19 mouse cellular contexts compared by ENCODE assay signal in genomic region chr9:5922526-5922925, GRCm38 (mm10).
DNase-seq lines count a peak whose midpoint lies in the region.
"Had no signal": no experiment of that assay in that cellular context is flagged by ENCODE, and none has a peak within 500 bp of the region (broad histone marks: within the 10 kb centered on the region; RNA-seq: fewer than 3 reads in every experiment).

No protein-coding gene starts in this region.

- peak; percentile 52 for DNase-seq in ES-CJ7 (ENCODE audit: low read depth, low spot score)
- peak; percentile 78 for DNase-seq in R1 (ENCODE audit: low read depth, low spot score)
- DNase-seq in ZHBTc4 (ENCODE audit: low read depth, low spot score), result peak; percentile 49
- no peak for DNase-seq in lung, postnatal 4 days
- DNase-seq in lung, postnatal 10 days, result no peak
- DNase-seq in heart, adult 11 months, result no peak
- DNase-seq: adrenal gland, adult 2 months; adrenal gland, adult 8-10 months; adrenal gland, postnatal 10 days; adrenal gland, postnatal 14 days; adrenal gland, postnatal 25 days; adrenal gland, postnatal 36 days; B cell, adult 2 months; cerebellum, adult 11 months; cerebellum, adult 11-12 months; cerebellum, adult 18-20 months; cerebellum, adult 2 months; cerebellum, adult 8-10 months; cerebellum, adult 9-10 months had no signal

Comparison
In these comparisons a context has a peak if more than half of its experiments do, and no peak if none do; other contexts are left out.
1. DNase-seq: peak in ES-CJ7 (single experiment), R1 (single experiment) and ZHBTc4 (single experiment); none in lung, postnatal 4 days (0 of 2), lung, postnatal 10 days (single experiment) and heart, adult 11 months (single experiment).